Mouse (Mus musculus) limb, embryonic 11.5 days (tissue): ENCODE data around the gene Nol12. TPM values are rescaled to one million over a fixed set of nuclear protein-coding genes. Genes with fewer than 3 reads are reported as not detected.

Experiments used
- ATAC-seq: fragments of 200-750 bp; cut with Nextera tagmentation; 2 replicates; pipeline ENCODE4 v1.8.0; 2017; ENCODE audit warnings: low read depth; ENCODE audit not compliant: insufficient number of reproducible peaks, low FRiP score, low TSS enrichment
- DNase-seq: peaks from one replicate; pipeline ENCODE4 v3.0.0-alpha.2; 2015; ENCODE audit warnings: low spot score
- H3K27ac ChIP-seq: fragments of 300-500 bp; sonication (generic); replicated peaks from 2 replicates; pipeline ENCODE4 v1.5.1; 2014; ENCODE audit warnings: low read depth, mild to moderate bottlenecking, low read length
- H3K27me3 ChIP-seq: fragments of 300-500 bp; sonication (generic); 2 replicates; pipeline ENCODE4 v1.6.1; 2014; ENCODE audit warnings: mild to moderate bottlenecking, low read length, mixed read lengths; ENCODE audit not compliant: control insufficient read depth, insufficient read depth
- H3K36me3 ChIP-seq: fragments of 300-500 bp; sonication (generic); 2 replicates; pipeline ENCODE4 v1.6.1; 2014; ENCODE audit warnings: mild to moderate bottlenecking, low read length, moderate library complexity, mixed read lengths; ENCODE audit not compliant: control insufficient read depth, insufficient read depth
- H3K4me1 ChIP-seq: fragments of 300-500 bp; sonication (generic); 2 replicates; pipeline ENCODE4 v1.6.1; 2014; ENCODE audit warnings: low read length, mixed read lengths; ENCODE audit not compliant: control insufficient read depth, insufficient read depth
- H3K4me2 ChIP-seq: fragments of 300-500 bp; sonication (generic); 2 replicates; pipeline ENCODE4 v1.6.1; 2014; ENCODE audit warnings: low read depth, mild to moderate bottlenecking, moderate library complexity; ENCODE audit not compliant: severe bottlenecking
- H3K4me3 ChIP-seq: fragments of 300-500 bp; sonication (generic); 2 replicates; pipeline ENCODE4 v1.5.1; 2014; ENCODE audit warnings: low read depth, low read length
- H3K9ac ChIP-seq: fragments of 300-500 bp; sonication (generic); 2 replicates; pipeline ENCODE4 v1.6.1; 2014; ENCODE audit warnings: mild to moderate bottlenecking, low read length
- H3K9me3 ChIP-seq: fragments of 300-500 bp; sonication (generic); 2 replicates; pipeline ENCODE4 v1.6.1; 2016; ENCODE audit warnings: low read length; ENCODE audit not compliant: control insufficient read depth
- WGBS: fragments of 180-500 bp; shearing (Covaris S2); extraction: QIAGEN DNeasy Blood & Tissue Kit; methylation state at CpG from one replicate; pipeline ENCODE4 v1.1.7; 2014; 5-methylcytosine and 5-hydroxymethylcytosine counted together
- polyA plus RNA-seq: library from polyadenylated mRNA; unstranded; fragments of >200 nt; fragmentation: Nextera tagmentation; extraction: Ambion mirVana; gene quantifications from 2 replicates; pipeline ENCODE4 v1.2.1, GENCODE M21; 2014

Nol12 gene
- polyA plus RNA-seq, 1 experiment from 2014 or later = 72.7 TPM

DNA sequence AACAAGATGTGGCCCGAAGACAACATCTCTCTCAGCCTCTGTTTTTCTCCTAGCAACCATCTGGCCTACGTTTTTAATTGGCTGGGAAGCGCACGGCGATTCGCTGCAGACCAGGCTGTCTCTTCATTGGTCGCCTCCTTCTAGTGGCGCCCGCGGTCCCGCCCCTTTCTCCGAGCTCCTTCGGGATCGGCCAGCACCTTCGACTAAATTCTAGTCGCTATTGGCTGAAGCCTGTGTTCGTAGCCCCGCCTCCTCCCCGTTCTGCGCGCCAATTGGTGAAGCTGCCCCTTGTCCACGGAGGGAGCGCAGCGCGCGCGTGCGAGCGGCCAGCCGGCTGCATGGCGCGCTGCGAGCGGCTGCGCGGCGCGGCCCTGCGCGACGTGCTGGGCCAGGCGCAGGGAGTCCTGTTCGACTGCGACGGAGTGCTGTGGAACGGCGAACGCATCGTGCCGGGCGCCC lies 21.1 kb upstream of the Nol12 start, which contains the start of gene Pdxp:
Pdxp (plus strand) TSS at position 288 of the 459 bp plus-strand sequence.
- Histone ChIP-seq H3K9me3 (no peaks in the 10 kb centered on the region), H3K4me3 (peak within 1 kb of the TSS; percentile 85), H3K27ac (peak within 1 kb of the TSS; percentile 85), H3K4me2 (peak within 1 kb of the TSS; percentile 95), H3K4me1 (peaks cover 20% of the 10 kb centered on the region), H3K27me3 (no peaks in the 10 kb centered on the region), H3K36me3 (peaks cover 7% of the 10 kb centered on the region; the same call in 1 of the 2 replicates), H3K9ac (peak within 1 kb of the TSS; percentile 86)
- peak; percentile 91 for ATAC-seq
- DNase-seq = peak; percentile 98
- WGBS = under 1% methylated on average over 50 of the region's 51 CpGs

DNA sequence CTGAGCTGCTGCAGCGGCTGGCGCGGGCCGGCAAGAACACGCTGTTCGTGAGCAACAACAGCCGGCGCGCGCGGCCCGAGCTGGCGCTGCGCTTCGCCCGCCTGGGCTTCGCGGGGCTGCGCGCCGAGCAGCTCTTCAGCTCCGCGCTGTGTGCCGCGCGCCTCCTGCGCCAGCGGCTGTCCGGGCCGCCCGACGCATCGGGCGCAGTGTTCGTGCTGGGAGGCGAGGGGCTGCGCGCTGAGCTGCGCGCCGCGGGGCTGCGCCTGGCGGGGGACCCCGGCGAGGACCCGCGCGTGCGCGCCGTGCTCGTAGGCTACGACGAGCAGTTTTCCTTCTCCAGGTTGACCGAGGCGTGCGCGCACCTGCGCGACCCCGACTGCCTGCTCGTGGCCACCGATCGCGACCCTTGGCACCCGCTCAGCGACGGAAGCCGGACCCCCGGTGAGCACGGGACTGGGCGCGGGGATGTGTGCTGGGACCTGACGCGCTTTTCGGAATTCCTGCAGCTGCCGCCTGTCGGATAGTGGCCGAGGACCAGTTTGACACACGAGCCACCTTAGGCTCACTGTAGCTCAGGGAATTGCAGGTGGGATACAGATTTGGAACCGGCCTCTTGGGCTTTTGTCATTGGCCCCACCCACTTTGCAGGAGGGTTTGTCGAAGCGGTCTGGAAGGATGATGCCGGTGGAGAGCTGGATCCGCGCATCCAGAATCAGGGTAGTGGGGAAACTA lies 20.5 kb upstream of the Nol12 start:
- DNase-seq = peak; percentile 56
- peaks cover 20% of the 10 kb centered on the region for H3K4me1 ChIP-seq
- WGBS = under 1% methylated on average over 77 of the region's 87 CpGs

DNA sequence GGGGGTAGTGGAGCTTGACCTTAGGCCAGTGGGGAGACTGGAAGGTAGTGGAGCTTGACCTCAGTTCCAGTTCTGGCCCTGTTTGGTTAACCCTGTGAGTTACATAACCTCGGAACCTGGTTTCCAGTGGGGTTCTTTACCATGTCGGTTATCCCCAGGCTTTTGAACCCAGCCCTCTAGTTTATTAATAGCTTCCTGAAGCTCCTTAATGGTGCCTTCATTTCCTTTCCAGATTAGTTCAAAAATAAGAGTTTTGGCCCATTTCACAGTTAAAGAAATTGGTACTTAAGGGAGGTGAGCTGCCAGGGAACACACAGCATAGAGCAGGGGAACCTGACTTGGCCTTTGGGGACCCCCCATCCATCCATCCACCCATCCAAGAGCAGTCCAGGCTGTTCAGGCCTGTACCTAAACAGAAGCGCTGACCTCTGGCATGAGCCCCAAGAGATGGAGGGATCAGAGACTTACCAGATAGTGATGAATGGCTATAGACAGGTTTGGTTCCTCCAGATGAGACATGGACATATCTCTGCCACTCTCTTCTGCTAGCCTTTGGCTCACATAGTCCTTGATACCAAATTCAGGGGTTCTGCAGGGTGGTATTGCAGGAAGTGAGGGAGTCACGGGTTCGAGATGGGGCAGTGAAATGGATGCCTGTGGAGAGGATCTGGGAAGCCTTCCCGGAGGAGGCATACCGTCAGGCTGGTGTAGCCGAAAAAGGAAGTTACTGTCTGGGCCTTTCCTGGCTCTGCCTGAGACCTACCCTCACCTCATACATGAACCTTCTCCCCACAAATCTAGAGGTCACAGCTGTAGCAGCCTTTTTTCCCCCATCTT lies 19.7 kb upstream of the Nol12 start:
- 52% methylated on average over 8 of the region's 8 CpGs for WGBS
- H3K27me3 ChIP-seq = no peaks in the 10 kb centered on the region
- ATAC-seq (no peak), DNase-seq (no peak)
- no peak overlapping the region for H3K27ac ChIP-seq
- H3K4me2 ChIP-seq = peak overlapping the region; percentile 95
- peak overlapping the region; percentile 85 for H3K4me3 ChIP-seq
- H3K9ac ChIP-seq = peak overlapping the region; percentile 86
- H3K9me3 ChIP-seq = no peaks in the 10 kb centered on the region
- H3K36me3 ChIP-seq = peaks cover 5% of the 10 kb centered on the region; the same call in 1 of the 2 replicates
- peaks cover 20% of the 10 kb centered on the region for H3K4me1 ChIP-seq

More for the DNA sequence above, 20.5 kb upstream of the Nol12 start:
- H3K27ac ChIP-seq = peak overlapping the region; percentile 85
- H3K4me2 ChIP-seq = peak overlapping the region; percentile 95
- no peaks in the 10 kb centered on the region for H3K9me3 ChIP-seq
- peak overlapping the region; percentile 86 for H3K9ac ChIP-seq
- H3K36me3 ChIP-seq = peaks cover 5% of the 10 kb centered on the region; the same call in 1 of the 2 replicates
- H3K4me3 ChIP-seq = peak overlapping the region; percentile 85
- H3K27me3 ChIP-seq = no peaks in the 10 kb centered on the region
- peak; percentile 33; the same call in 1 of the 2 replicates for ATAC-seq

DNA sequence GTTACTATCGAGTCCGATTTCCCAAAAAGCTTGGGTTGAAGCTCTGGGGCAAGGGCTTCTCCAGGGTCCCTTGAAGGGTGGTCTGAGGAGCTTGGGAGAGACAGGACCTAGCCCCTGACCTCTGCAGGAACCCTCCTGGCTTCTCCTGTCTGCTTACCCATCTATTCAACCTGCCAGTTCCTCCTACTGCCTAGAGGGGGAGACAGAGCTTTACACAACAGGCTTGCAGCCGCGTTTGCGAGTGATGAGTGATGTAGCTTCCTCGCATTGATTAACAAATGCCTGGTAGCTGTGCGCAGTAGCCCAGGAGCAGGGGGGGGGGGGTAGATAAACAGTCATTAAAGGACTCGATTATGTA lies 19.1 kb upstream of the Nol12 start:
- H3K4me2 ChIP-seq = peak overlapping the region; percentile 95
- ATAC-seq (no peak), DNase-seq (peak; percentile 74)
- H3K4me1 ChIP-seq = peaks cover 20% of the 10 kb centered on the region
- peak overlapping the region; percentile 85 for H3K4me3 ChIP-seq
- no peaks in the 10 kb centered on the region for H3K27me3 ChIP-seq
- peaks cover 3% of the 10 kb centered on the region; the same call in 1 of the 2 replicates for H3K36me3 ChIP-seq
- no peak overlapping the region for H3K27ac ChIP-seq
- no peak overlapping the region for H3K9ac ChIP-seq
- 7% methylated on average over 8 of the region's 8 CpGs for WGBS
- H3K9me3 ChIP-seq = no peaks in the 10 kb centered on the region

DNA sequence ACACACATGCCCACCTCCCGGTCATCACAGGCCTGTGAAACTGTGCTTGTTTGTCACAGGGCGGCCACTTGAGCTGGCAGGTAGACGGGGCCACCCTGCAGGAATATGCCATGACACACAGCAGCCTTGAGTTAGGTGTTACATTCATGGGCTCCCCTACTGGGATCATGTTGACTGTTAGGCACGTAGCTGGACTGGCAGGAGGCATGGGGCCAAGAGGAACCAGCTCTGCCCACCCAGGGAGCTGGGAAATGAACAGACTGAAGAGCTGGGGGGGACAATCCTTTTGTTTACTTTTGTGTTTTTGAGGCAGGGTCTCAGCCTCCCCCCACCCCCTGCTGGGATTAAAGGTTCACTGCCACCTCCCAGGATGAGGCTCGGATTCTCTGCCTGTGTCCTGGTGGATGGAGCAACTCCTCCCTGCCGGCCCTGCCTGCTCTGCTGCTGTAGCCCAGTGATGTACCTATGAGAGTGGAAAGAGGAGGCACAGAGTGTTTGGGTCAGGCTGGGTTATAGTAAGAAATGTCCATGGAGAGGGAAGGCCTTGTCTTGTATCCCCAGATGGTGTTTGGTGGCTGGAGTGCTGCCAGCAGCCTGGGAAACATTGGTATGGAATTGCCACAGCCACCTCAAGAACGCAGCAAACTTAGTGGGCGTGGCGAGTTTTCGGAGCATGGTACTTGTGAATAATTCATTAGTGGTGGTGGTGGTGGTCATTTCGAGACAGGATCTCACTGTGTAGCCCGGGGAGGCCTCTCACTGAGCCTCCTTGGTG lies 18.5 kb upstream of the Nol12 start:
- 63% methylated on average over 12 of the region's 12 CpGs for WGBS
- peak overlapping the region; percentile 85 for H3K4me3 ChIP-seq
- peaks cover 20% of the 10 kb centered on the region for H3K4me1 ChIP-seq
- H3K9me3 ChIP-seq = no peaks in the 10 kb centered on the region
- H3K27me3 ChIP-seq = no peaks in the 10 kb centered on the region
- peak overlapping the region; percentile 45; the same call in 1 of the 2 replicates for H3K9ac ChIP-seq
- peaks cover 3% of the 10 kb centered on the region; the same call in 1 of the 2 replicates for H3K36me3 ChIP-seq
- ATAC-seq = no peak
- peak overlapping the region; percentile 95 for H3K4me2 ChIP-seq
- no peak for DNase-seq
- H3K27ac ChIP-seq = no peak overlapping the region

DNA sequence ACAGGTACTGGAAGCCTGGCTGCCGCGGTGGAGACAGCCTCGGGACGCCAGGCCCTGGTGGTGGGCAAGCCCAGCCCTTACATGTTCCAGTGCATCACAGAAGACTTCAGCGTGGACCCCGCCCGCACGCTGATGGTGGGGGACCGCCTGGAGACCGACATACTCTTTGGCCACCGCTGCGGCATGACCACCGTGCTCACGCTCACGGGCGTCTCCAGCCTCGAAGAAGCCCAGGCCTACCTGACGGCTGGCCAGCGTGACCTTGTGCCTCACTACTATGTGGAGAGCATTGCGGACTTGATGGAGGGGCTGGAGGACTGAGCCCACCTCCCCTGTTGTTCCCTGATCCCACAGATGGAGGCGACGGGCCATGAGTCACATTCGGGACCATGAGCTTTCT lies 16.6 kb upstream of the Nol12 start:
- WGBS = 92% methylated on average over 23 of the region's 23 CpGs
- Histone ChIP-seq H3K4me2 (no peak overlapping the region), H3K36me3 (peaks cover 3% of the 10 kb centered on the region; the same call in 1 of the 2 replicates), H3K27ac (no peak overlapping the region), H3K27me3 (no peaks in the 10 kb centered on the region), H3K4me1 (peaks cover 17% of the 10 kb centered on the region), H3K9me3 (no peaks in the 10 kb centered on the region), H3K9ac (no peak overlapping the region), H3K4me3 (no peak overlapping the region)
- ATAC-seq (no peak), DNase-seq (no peak)

DNA sequence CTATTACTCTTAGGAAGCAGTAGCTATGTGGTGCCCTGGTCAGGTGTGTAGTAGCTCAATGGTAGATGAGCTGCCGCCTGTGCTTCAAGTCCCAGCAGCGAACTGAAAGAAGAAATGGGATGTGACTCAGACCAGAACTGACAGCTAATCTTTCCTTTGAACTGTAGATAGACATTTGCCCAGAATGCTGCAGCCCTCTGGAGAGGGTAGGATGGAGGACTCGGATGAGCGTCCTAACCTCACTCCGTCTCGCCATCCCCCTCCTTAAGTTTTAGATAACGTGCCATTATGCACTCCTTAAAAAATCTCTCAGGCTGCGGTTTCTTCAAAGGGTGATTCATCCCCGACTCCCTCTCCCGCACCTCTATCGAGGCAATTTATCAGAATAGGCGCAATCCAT lies 14.8 kb upstream of the Nol12 start:
- no peak overlapping the region for H3K27ac ChIP-seq
- ATAC-seq = no peak
- no peak overlapping the region for H3K4me3 ChIP-seq
- H3K27me3 ChIP-seq = no peaks in the 10 kb centered on the region
- peaks cover 3% of the 10 kb centered on the region; the same call in 1 of the 2 replicates for H3K36me3 ChIP-seq
- H3K9me3 ChIP-seq = no peaks in the 10 kb centered on the region
- no peak overlapping the region for H3K4me2 ChIP-seq
- peaks cover 18% of the 10 kb centered on the region for H3K4me1 ChIP-seq
- DNase-seq = no peak
- no peak overlapping the region for H3K9ac ChIP-seq
- 78% methylated on average over 12 of the region's 12 CpGs for WGBS

DNA sequence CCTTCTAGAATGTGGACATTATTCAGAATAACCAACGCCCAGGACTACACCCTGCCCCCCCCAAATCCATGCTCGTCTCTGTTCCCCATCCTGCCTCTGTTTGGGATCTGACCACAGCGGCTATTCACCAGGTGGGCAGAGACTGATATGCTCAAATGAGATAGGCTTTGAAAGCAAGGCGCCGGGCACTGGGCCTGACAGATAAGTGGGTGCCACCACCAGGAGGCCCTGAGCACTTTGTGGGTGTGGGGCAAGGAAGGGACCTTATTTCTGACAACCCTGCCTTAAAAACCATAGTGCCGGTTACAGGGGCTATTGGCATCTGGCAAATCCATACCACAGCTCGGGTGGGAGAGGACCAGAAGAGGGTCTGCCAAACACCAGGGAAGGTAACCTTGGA lies 12.0 kb upstream of the Nol12 start:
- Histone ChIP-seq H3K9me3 (no peaks in the 10 kb centered on the region), H3K27ac (no peak overlapping the region), H3K9ac (no peak overlapping the region), H3K4me3 (no peak overlapping the region), H3K36me3 (peaks cover 3% of the 10 kb centered on the region; the same call in 1 of the 2 replicates), H3K27me3 (no peaks in the 10 kb centered on the region), H3K4me1 (peaks cover 18% of the 10 kb centered on the region), H3K4me2 (no peak overlapping the region)
- no peak for DNase-seq
- WGBS = 90% methylated on average over 7 of the region's 7 CpGs
- no peak for ATAC-seq
